Mouse (Mus musculus) embryonic facial prominence, embryonic 13.5 days (tissue): ENCODE measurements at regions not wholly inside any gene's neighbourhood (a gene's known extent, or its start where the extent isn't known, plus 50 kb on each side); places are given as distances from the start of the nearest gene placed in this dataset.
A peak's percentile ranks its signal among the peaks of the same experiment; 100 is the strongest.

ENCODE experiments used
- ATAC-seq: fragments of 200-750 bp; cut with Nextera tagmentation; 2 replicates; pipeline ENCODE4 v1.8.0; 2017; ENCODE audit warnings: low read depth; ENCODE audit not compliant: insufficient number of reproducible peaks, insufficient read depth, low FRiP score, low TSS enrichment
- H3K27ac ChIP-seq: fragments of 300-500 bp; sonication (generic); 2 replicates; pipeline ENCODE4 v1.5.1; 2015; ENCODE audit warnings: moderate library complexity, mild to moderate bottlenecking, inconsistent platforms
- H3K27me3 ChIP-seq: fragments of 300-500 bp; sonication (generic); 2 replicates; pipeline ENCODE4 v1.6.1; 2015; ENCODE audit warnings: mild to moderate bottlenecking, inconsistent platforms
- H3K36me3 ChIP-seq: fragments of 300-500 bp; sonication (generic); 2 replicates; pipeline ENCODE4 v1.6.1; 2015; ENCODE audit warnings: mild to moderate bottlenecking, inconsistent platforms
- H3K4me1 ChIP-seq: fragments of 300-500 bp; sonication (generic); 2 replicates; pipeline ENCODE4 v1.6.1; 2015; ENCODE audit warnings: inconsistent platforms
- H3K4me2 ChIP-seq: fragments of 300-500 bp; sonication (generic); 2 replicates; pipeline ENCODE4 v1.6.1; 2015; ENCODE audit warnings: moderate library complexity, mild to moderate bottlenecking, inconsistent platforms
- H3K4me3 ChIP-seq: fragments of 300-500 bp; sonication (generic); 2 replicates; pipeline ENCODE4 v1.5.1; 2015; ENCODE audit warnings: mild to moderate bottlenecking, inconsistent platforms
- H3K9ac ChIP-seq: fragments of 300-500 bp; sonication (generic); 2 replicates; pipeline ENCODE4 v1.6.1; 2015; ENCODE audit warnings: mild to moderate bottlenecking, inconsistent platforms
- H3K9me3 ChIP-seq: fragments of 300-500 bp; sonication (generic); 2 replicates; pipeline ENCODE4 v1.6.1; 2016; ENCODE audit warnings: inconsistent platforms
- WGBS: fragments of 180-500 bp; shearing (Covaris S2); methylation state at CpG from one replicate; pipeline ENCODE4 v1.1.7; 2015; ENCODE audit warnings: mixed read lengths; 5-methylcytosine and 5-hydroxymethylcytosine counted together

GRCm38 (mm10) chr11:39794183-39794652 is 900.8 kb downstream of the Mat2b start:
- Histone ChIP-seq H3K27ac (no peak overlapping the region), H3K27me3 (no peaks in the 10 kb centered on the region), H3K4me3 (peak overlapping the region; percentile 40), H3K36me3 (no peaks in the 10 kb centered on the region), H3K9me3 (no peaks in the 10 kb centered on the region), H3K4me1 (no peaks in the 10 kb centered on the region), H3K9ac (peak overlapping the region; percentile 27; the same call in 1 of the 2 replicates), H3K4me2 (peak overlapping the region; percentile 63)
- 2% methylated on average over 14 of the region's 14 CpGs for WGBS
- no peak for ATAC-seq

- H3K27ac ChIP-seq: no peak overlapping the region
- no peak overlapping the region for H3K4me2 ChIP-seq
- ATAC-seq: no peak
These were observed 902.9 kb downstream of the Mat2b start for GRCm38 (mm10) chr11:39792112-39792511.

More at GRCm38 (mm10) chr11:39792112-39792511, 902.9 kb downstream of the Mat2b start:
- H3K9ac ChIP-seq: no peak overlapping the region
- no peaks in the 10 kb centered on the region for H3K36me3 ChIP-seq
- 78% methylated on average over 2 of the region's 2 CpGs for WGBS
- no peaks in the 10 kb centered on the region for H3K4me1 ChIP-seq
- no peak overlapping the region for H3K4me3 ChIP-seq
- H3K9me3 ChIP-seq: no peaks in the 10 kb centered on the region
- H3K27me3 ChIP-seq: no peaks in the 10 kb centered on the region
